Mouse (Mus musculus) bone marrow macrophage, adult 2 months (primary cell): ENCODE results near the gene Col23a1. TPM values are rescaled to one million over a fixed set of nuclear protein-coding genes. Genes with fewer than 3 reads are reported as not detected.
"Not testable (repeated sequence)": the region's sequence is repeated elsewhere in the genome, so short reads cannot be mapped to it uniquely, and the experiment has no call there.

ENCODE experiments used
- H3K27ac ChIP-seq: 2 replicates; pipeline ENCODE4 v1.5.1; 2012; ENCODE audit warnings: low read depth, low read length; ENCODE audit not compliant: insufficient read depth
- H3K4me1 ChIP-seq: 2 replicates; pipeline ENCODE4 v1.6.1; 2012; ENCODE audit warnings: low read length; ENCODE audit not compliant: control insufficient read depth, insufficient read depth
- H3K4me3 ChIP-seq: 2 replicates; pipeline ENCODE4 v1.5.1; 2012; ENCODE audit warnings: mild to moderate bottlenecking, low read length, moderate library complexity; ENCODE audit not compliant: insufficient read depth
- CTCF ChIP-seq: IDR thresholded peaks from 2 replicates; pipeline ENCODE4 v1.5.1; 2012; ENCODE audit warnings: low read depth, mild to moderate bottlenecking, low read length, moderate library complexity
- POLR2A ChIP-seq: IDR thresholded peaks from 2 replicates; pipeline ENCODE4 v1.6.1; 2012; ENCODE audit warnings: mild to moderate bottlenecking, low read depth, low read length, borderline replicate concordance
- polyA plus RNA-seq: library from polyadenylated mRNA; stranded (reverse); fragments of >200 nt; gene quantifications from 2 replicates; pipeline ENCODE4 v1.2.4, GENCODE M21; 2012; ENCODE audit not compliant: missing spikeins, insufficient read depth, insufficient read length

Gene Col23a1
- polyA plus RNA-seq, 1 experiment, result 0.13 TPM

GRCm38 (mm10) chr11:51343728-51344289, 54.1 kb downstream of the Col23a1 start:
- H3K27ac ChIP-seq, result no peak overlapping the region
- no peak for TF ChIP-seq CTCF
- TF ChIP-seq POLR2A, result no peak
- H3K4me1 ChIP-seq, result peaks cover 17% of the 10 kb centered on the region
- no peak overlapping the region for H3K4me3 ChIP-seq

GRCm38 (mm10) chr11:51345481-51346465, 56.1 kb downstream of the Col23a1 start:
- TF ChIP-seq POLR2A, result no peak
- TF ChIP-seq CTCF, result no peak
- Histone ChIP-seq H3K4me1 (peaks cover 24% of the 10 kb centered on the region), H3K27ac (no peak overlapping the region), H3K4me3 (no peak overlapping the region)

- no peak overlapping the region for H3K4me3 ChIP-seq
Measured at GRCm38 (mm10) chr11:51347756-51348155, 58.0 kb downstream of the Col23a1 start.

DNA sequence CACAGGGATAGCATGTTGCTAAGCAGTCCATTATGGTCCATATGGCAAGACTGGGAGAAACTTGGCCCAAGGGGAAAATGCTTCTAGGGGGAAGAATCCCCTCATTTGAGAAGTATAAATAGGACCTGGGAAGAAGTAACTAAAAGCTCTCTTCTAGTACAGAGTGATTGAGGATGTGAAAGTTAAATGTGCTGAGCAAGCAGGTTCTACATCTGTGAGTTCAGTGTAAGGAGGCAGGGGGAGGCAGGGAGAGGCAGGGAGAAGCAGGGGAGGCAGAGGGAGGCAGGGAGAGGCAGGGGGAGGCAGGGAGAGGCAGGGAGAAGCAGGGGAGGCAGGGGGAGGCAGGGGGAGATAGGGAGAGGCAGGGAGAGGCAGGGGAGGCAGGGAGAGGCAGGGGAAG, 59.9 kb downstream of the Col23a1 start:
- peaks cover 24% of the 10 kb centered on the region for H3K4me1 ChIP-seq
- H3K4me3 ChIP-seq, result no peak overlapping the region
- H3K27ac ChIP-seq, result peak overlapping the region; percentile 58
- TF ChIP-seq POLR2A (no peak), CTCF (no peak)

More at GRCm38 (mm10) chr11:51347756-51348155, 58.0 kb downstream of the Col23a1 start:
- Histone ChIP-seq H3K27ac (no peak overlapping the region), H3K4me1 (peaks cover 16% of the 10 kb centered on the region)
- TF ChIP-seq CTCF (no peak), POLR2A (no peak)

DNA sequence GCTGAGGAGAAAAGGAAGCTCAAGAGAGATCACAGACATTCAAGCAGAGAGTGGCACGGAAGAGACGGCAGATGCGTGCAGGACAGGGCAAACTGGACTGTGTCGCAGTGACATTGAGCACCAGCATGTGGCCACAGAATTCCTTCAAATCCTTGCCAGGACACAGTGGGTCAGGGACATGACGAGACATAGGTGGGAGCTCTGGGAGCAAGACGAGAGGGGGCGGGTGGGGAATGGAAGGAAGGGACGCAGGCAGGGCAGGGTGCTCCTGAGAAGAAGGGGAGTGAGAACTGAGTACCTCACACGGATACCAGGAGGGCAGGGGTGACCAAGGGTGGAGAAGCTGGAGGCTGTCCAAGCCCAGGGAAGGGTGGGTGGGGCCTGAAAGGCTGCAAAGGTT, 61.4 kb downstream of the Col23a1 start:
- Histone ChIP-seq H3K4me3 (no peak overlapping the region), H3K27ac (no peak overlapping the region), H3K4me1 (peaks cover 29% of the 10 kb centered on the region)
- TF ChIP-seq CTCF (no peak), POLR2A (no peak)

- no peak for TF ChIP-seq POLR2A
- no peak for TF ChIP-seq CTCF
- Histone ChIP-seq H3K27ac (no peak overlapping the region), H3K4me3 (no peak overlapping the region), H3K4me1 (peaks cover 35% of the 10 kb centered on the region)
Measured at GRCm38 (mm10) chr11:51351841-51352240, 62.1 kb downstream of the Col23a1 start.

GRCm38 (mm10) chr11:51353746-51354145, 64.0 kb downstream of the Col23a1 start:
- Histone ChIP-seq H3K4me1 (peaks cover 31% of the 10 kb centered on the region), H3K4me3 (no peak overlapping the region), H3K27ac (no peak overlapping the region)
- TF ChIP-seq CTCF, result no peak
- no peak for TF ChIP-seq POLR2A

GRCm38 (mm10) chr11:51358981-51359380, 69.3 kb downstream of the Col23a1 start:
- not testable (repeated sequence) for H3K4me3 ChIP-seq, H3K27ac ChIP-seq
- H3K4me1 ChIP-seq, result peaks cover 19% of the 10 kb centered on the region

DNA sequence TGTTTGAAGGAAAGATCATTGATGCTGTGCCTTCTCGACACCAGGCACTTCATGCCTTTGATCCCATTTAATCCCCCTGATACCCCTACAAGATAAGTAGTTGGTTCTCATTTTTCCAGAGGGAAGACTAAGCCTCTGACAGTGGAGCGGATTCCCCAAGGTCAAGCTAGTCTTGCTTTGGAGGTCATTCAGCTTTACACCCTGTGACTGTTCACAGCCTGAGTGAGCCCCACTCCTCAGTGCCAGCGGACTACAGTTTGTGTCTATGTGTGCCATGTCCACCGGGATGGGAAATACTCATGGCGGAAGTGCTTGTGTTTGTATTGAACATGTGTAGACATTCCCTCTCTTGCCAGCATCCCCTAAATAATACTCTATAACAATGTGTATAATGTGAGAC, 74.6 kb downstream of the Col23a1 start:
- no peak overlapping the region for H3K4me3 ChIP-seq
- H3K27ac ChIP-seq, result no peak overlapping the region
- TF ChIP-seq POLR2A (no peak), CTCF (no peak)
- peaks cover 13% of the 10 kb centered on the region for H3K4me1 ChIP-seq

- peak overlapping the region; percentile 86 for H3K27ac ChIP-seq
- H3K4me1 ChIP-seq, result peaks cover 24% of the 10 kb centered on the region
- TF ChIP-seq CTCF (no peak), POLR2A (no peak)
- H3K4me3 ChIP-seq, result no peak overlapping the region
Measured at GRCm38 (mm10) chr11:51367334-51367733, 77.6 kb downstream of the Col23a1 start.
